Mouse (Mus musculus): ENCODE measurements around the gene Armc10. TPM values are rescaled to one million over a fixed set of nuclear protein-coding genes. Genes with fewer than 3 reads are reported as not detected.

Armc10 gene
- polyA plus RNA-seq, 1 experiment from 2014 or later: 54.4 TPM

GRCm38 (mm10) chr5:21651885-21652612 is 6.4 kb downstream of the Armc10 start:
- 67% methylated on average over 7 of the region's 7 CpGs for whole genome bisulfite sequencing
- Histone ChIP-seq H3K36me3 (ENCODE audit: insufficient read depth) (peaks cover 68% of the 10 kb centered on the region), H3K4me2 (no peak overlapping the region)

GRCm38 (mm10) chr5:21656912-21657311 is 11.3 kb downstream of the Armc10 start:
- 57% methylated on average over 9 of the region's 9 CpGs for WGBS
- H3K4me3 ChIP-seq (ENCODE audit: low read depth, low read length): no peak overlapping the region
- 0 out of 2 replicates have a peak overlapping the region, but pooled peaks have one; percentile 16 for H3K27ac ChIP-seq (ENCODE audit: low read depth)
- DNase-seq (peak; percentile 76), ATAC-seq (ENCODE audit: insufficient read depth) (peak; percentile 83)
- no peak overlapping the region for H3K4me2 ChIP-seq
- H3K27me3 ChIP-seq (ENCODE audit: insufficient read depth, low read length): no peaks in the 10 kb centered on the region
- peaks cover 49% of the 10 kb centered on the region for H3K36me3 ChIP-seq (ENCODE audit: insufficient read depth)
- H3K4me1 ChIP-seq (ENCODE audit: insufficient read depth): no peaks in the 10 kb centered on the region
- no peaks in the 10 kb centered on the region for H3K9me3 ChIP-seq (ENCODE audit: low read depth, low read length)
- TF ChIP-seq CTCF (IDR thresholded peaks at IDR 0.05; ENCODE audit: low read depth): no peak
- no peak overlapping the region for H3K9ac ChIP-seq

More at GRCm38 (mm10) chr5:21651885-21652612, 6.4 kb downstream of the Armc10 start:
- Histone ChIP-seq H3K9ac (no peak overlapping the region), H3K4me3 (ENCODE audit: low read depth, low read length) (no peak overlapping the region), H3K27me3 (ENCODE audit: insufficient read depth, low read length) (no peaks in the 10 kb centered on the region), H3K4me1 (ENCODE audit: insufficient read depth) (no peaks in the 10 kb centered on the region), H3K27ac (ENCODE audit: low read depth) (no peak overlapping the region), H3K9me3 (ENCODE audit: low read depth, low read length) (no peaks in the 10 kb centered on the region)
- DNase-seq (peak; percentile 36), ATAC-seq (ENCODE audit: insufficient read depth) (0 out of 2 replicates have a peak, but pooled peaks have one; percentile 21)
- TF ChIP-seq CTCF (IDR thresholded peaks at IDR 0.05; ENCODE audit: low read depth): no peak

- no peak overlapping the region for H3K9ac ChIP-seq
- H3K27ac ChIP-seq (ENCODE audit: low read depth): no peak overlapping the region
- DNase-seq (no peak), ATAC-seq (ENCODE audit: insufficient read depth) (no peak)
- peaks cover 46% of the 10 kb centered on the region for H3K36me3 ChIP-seq (ENCODE audit: insufficient read depth)
- no peak for TF ChIP-seq CTCF (IDR thresholded peaks at IDR 0.05; ENCODE audit: low read depth)
- no peak overlapping the region for H3K4me3 ChIP-seq (ENCODE audit: low read depth, low read length)
- H3K27me3 ChIP-seq (ENCODE audit: insufficient read depth, low read length): no peaks in the 10 kb centered on the region
- no peak overlapping the region for H3K4me2 ChIP-seq
- no peaks in the 10 kb centered on the region for H3K4me1 ChIP-seq (ENCODE audit: insufficient read depth)
- no peaks in the 10 kb centered on the region for H3K9me3 ChIP-seq (ENCODE audit: low read depth, low read length)
- 88% methylated on average over 6 of the region's 6 CpGs for WGBS
Measured at GRCm38 (mm10) chr5:21658038-21658437, 12.4 kb downstream of the Armc10 start.

DNA sequence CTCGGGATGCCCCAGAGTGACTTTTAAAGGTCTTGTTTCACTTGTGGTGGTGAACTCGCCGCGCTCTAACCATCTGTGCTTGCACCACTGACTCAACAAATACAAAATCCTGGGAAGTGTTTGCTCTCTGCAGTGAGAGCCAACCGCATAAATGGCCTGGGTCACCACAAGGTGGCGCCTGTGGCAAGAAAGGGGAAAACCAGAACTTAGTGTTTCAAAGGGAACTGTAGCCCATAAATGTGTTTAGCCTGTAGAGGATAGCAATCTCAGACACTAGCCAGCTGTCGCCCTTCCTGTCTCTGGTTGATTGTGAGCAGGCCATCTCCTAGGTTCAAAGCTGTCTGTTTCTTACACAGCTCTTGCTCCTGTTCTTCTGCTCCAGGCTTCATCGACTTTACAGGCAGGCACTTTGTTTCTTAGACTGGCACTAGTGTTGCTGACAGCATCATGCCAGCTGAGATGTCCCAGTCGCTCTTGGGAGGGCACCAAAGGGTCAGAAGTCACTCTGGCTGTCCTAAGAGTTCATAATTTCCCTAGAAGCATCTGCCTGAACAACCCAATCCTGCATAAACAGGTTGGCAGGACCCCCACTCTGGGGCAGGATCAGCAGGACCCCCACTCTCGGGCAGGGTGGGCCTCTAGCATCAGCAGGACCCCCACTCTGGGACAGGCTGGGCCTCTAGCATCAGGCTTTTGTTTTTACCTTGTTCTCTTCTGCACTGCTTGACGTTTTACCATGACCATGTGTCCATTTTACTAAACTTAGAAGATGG is 13.2 kb downstream of the Armc10 start:
- Histone ChIP-seq H3K4me3 (ENCODE audit: low read depth, low read length) (no peak overlapping the region), H3K4me2 (no peak overlapping the region), H3K9ac (no peak overlapping the region), H3K27ac (ENCODE audit: low read depth) (no peak overlapping the region), H3K36me3 (ENCODE audit: insufficient read depth) (peaks cover 45% of the 10 kb centered on the region), H3K9me3 (ENCODE audit: low read depth, low read length) (no peaks in the 10 kb centered on the region), H3K27me3 (ENCODE audit: insufficient read depth, low read length) (no peaks in the 10 kb centered on the region), H3K4me1 (ENCODE audit: insufficient read depth) (no peaks in the 10 kb centered on the region)
- peak; percentile 84 for TF ChIP-seq CTCF (IDR thresholded peaks at IDR 0.05; ENCODE audit: low read depth)
- DNase-seq: peak; percentile 86
- WGBS: 48% methylated on average over 11 of the region's 11 CpGs
- ATAC-seq (ENCODE audit: insufficient read depth): peak; percentile 81

DNA sequence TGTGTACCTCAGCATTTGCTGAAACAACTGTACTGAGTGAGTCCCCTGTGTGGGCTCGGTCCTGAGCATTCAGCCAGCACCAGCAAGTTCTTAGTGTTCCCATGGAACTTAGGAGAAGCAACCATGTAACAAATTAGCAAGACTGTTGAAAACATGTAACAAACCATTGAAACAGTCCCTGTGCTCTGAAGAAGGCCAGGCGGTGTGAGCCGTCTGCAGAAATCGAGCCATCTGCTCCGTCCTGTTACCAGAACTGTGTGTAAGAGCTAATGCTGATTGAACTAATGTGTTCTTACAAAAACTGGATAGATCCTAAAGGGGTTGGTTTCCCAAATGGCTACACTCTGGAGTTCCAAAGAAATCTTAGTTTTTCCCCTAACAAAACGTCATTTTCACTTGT is 15.2 kb downstream of the Armc10 start:
- Histone ChIP-seq H3K4me3 (ENCODE audit: low read depth, low read length) (no peak overlapping the region), H3K4me2 (no peak overlapping the region), H3K9me3 (ENCODE audit: low read depth, low read length) (no peaks in the 10 kb centered on the region), H3K27ac (ENCODE audit: low read depth) (no peak overlapping the region), H3K4me1 (ENCODE audit: insufficient read depth) (no peaks in the 10 kb centered on the region), H3K27me3 (ENCODE audit: insufficient read depth, low read length) (no peaks in the 10 kb centered on the region), H3K9ac (no peak overlapping the region), H3K36me3 (ENCODE audit: insufficient read depth) (peaks cover 42% of the 10 kb centered on the region)
- TF ChIP-seq CTCF (IDR thresholded peaks at IDR 0.05; ENCODE audit: low read depth): no peak
- ATAC-seq (ENCODE audit: insufficient read depth) (no peak), DNase-seq (no peak)
- WGBS: 84% methylated on average over 6 of the region's 6 CpGs

DNA sequence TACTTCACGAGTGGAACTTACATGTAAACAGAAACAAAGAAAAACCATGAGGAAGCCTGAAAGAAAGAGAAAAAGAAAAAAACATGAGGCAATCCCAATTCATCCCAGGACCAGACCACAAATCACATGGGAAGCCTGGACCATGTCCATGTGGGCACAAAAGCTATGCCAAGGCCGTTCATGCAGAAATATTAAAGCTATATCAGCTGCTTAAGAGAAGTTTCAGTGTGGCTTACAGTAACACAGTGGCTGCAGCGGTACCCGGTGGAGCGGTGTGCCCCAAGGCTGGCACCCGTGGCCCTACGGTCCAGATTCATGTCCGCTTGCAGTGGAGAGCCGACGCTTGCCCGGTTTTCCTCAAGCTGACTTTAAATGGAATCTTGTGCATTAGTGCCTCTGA is 17.5 kb downstream of the Armc10 start:
- no peak for TF ChIP-seq CTCF (IDR thresholded peaks at IDR 0.05; ENCODE audit: low read depth)
- Histone ChIP-seq H3K9me3 (ENCODE audit: low read depth, low read length) (no peaks in the 10 kb centered on the region), H3K9ac (no peak overlapping the region), H3K27ac (ENCODE audit: low read depth) (no peak overlapping the region), H3K27me3 (ENCODE audit: insufficient read depth, low read length) (no peaks in the 10 kb centered on the region), H3K36me3 (ENCODE audit: insufficient read depth) (peaks cover 37% of the 10 kb centered on the region), H3K4me1 (ENCODE audit: insufficient read depth) (no peaks in the 10 kb centered on the region), H3K4me3 (ENCODE audit: low read depth, low read length) (no peak overlapping the region), H3K4me2 (no peak overlapping the region)
- WGBS: 93% methylated on average over 11 of the region's 11 CpGs
- DNase-seq: no peak
- ATAC-seq (ENCODE audit: insufficient read depth): no peak

Data from lung, embryonic 14.5 days (tissue).